Mouse (Mus musculus) heart, embryonic 10.5 days (tissue): Measurements from ENCODE around the gene Acot12. TPM values are rescaled to one million over a fixed set of nuclear protein-coding genes. Genes with fewer than 3 reads are reported as not detected.

Experiments
- DNase-seq: peaks from one replicate; pipeline ENCODE4 v3.0.0-alpha.2; 2017; ENCODE audit warnings: low spot score
- H3K27ac ChIP-seq: fragments of 300-500 bp; sonication (generic); 2 replicates; pipeline ENCODE4 v1.5.1; 2016; ENCODE audit warnings: mild to moderate bottlenecking
- H3K27me3 ChIP-seq: fragments of 300-500 bp; sonication (generic); 2 replicates; pipeline ENCODE4 v1.6.1; 2016; ENCODE audit warnings: mild to moderate bottlenecking; ENCODE audit not compliant: poor library complexity, insufficient read depth, severe bottlenecking
- H3K36me3 ChIP-seq: fragments of 300-500 bp; sonication (generic); 2 replicates; pipeline ENCODE4 v1.6.1; 2016; ENCODE audit warnings: mild to moderate bottlenecking, moderate library complexity
- H3K4me1 ChIP-seq: fragments of 300-500 bp; sonication (generic); 2 replicates; pipeline ENCODE4 v1.6.1; 2016; ENCODE audit warnings: mild to moderate bottlenecking
- H3K4me3 ChIP-seq: fragments of 300-500 bp; sonication (generic); 2 replicates; pipeline ENCODE4 v1.5.1; 2016; ENCODE audit warnings: mild to moderate bottlenecking, moderate library complexity
- H3K9me3 ChIP-seq: fragments of 300-500 bp; sonication (generic); 2 replicates; pipeline ENCODE4 v1.6.1; 2016; ENCODE audit warnings: mild to moderate bottlenecking, moderate library complexity
- WGBS: fragments of 180-500 bp; shearing (Covaris S2); methylation state at CpG from one replicate; pipeline ENCODE4 v1.1.7; 2016; 5-methylcytosine and 5-hydroxymethylcytosine counted together
- polyA plus RNA-seq: library from polyadenylated mRNA; unstranded; fragments of >200 nt; fragmentation: Nextera tagmentation; extraction: Ambion mirVana; gene quantifications from 2 replicates; pipeline ENCODE4 v1.2.1, GENCODE M21; 2016

Acot12 gene
- polyA plus RNA-seq, 1 experiment from 2014 or later, result not detected

DNA sequence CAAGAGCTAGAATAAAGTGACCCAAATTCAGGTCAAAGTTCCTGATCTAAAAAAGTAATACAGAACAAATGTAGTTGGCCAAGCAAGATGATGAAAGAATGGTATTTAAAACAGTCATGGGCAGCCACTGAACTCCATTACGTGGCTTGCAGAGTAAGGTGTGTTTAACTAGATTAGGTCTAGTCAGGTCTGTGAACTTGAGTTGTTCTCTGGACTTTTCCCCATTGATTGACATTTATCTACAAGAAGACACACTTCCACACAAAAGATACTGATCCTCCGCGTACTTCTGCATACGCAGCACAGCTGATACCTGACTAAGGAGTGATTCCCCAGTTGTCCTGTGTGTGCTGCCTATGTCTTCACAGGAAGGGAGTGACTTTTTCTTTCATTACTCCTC is 24.3 kb downstream of the Acot12 start:
- H3K4me3 ChIP-seq, result no peak overlapping the region
- H3K27me3 ChIP-seq, result no peaks in the 10 kb centered on the region
- 84% methylated on average over 4 of the region's 4 CpGs for WGBS
- no peaks in the 10 kb centered on the region for H3K4me1 ChIP-seq
- H3K27ac ChIP-seq, result no peak overlapping the region
- H3K36me3 ChIP-seq, result no peaks in the 10 kb centered on the region
- no peaks in the 10 kb centered on the region for H3K9me3 ChIP-seq
- DNase-seq, result no peak

DNA sequence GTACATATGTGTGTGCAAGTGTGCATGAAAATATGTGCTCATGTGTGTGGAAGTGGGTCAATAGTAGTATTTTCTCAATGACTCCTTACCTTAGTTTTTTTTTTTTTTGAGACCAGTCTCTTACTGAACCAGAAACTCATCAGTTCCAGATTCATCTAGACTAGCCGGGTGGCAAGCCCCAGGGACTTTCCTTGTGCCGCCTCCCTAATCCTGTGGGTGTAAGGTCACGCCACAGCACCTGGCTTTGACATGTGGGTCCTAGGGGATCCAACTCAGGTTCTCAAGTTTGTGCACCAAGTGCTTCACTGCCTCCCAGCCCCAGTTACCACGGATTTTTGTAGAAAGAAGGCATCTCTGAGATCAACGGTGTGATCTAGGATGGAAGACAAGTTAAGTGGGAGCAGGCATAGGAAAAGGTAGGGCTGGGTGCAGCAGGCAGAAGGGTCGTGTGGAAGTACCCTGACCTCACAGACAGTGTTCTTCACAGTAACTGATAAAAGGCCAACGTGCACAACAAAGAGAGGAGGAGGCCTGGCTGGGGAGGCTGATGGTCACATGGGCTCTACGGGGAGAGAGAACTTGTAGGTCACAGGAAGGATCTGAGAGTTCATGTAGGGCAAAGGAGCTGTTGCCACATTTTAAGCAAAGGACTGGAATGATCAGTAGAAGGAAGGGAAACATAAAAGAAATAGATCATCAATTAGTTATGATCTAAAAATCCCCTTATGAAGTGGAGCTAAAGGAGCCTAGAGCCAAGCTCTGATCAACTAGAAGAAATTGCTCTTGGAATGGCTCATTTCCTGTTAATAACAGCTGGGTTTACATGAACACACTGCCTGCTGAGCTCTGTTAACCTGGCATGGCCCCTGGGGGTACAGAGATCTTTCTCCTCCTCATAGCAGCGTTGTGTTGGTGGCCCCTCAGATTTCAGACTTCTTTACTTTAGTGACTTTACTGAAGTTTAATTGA is 27.7 kb downstream of the Acot12 start:
- no peaks in the 10 kb centered on the region for H3K36me3 ChIP-seq
- no peak overlapping the region for H3K27ac ChIP-seq
- H3K9me3 ChIP-seq, result no peaks in the 10 kb centered on the region
- WGBS, result 65% methylated on average over 9 of the region's 9 CpGs
- no peak overlapping the region for H3K4me3 ChIP-seq
- no peak for DNase-seq
- no peaks in the 10 kb centered on the region for H3K4me1 ChIP-seq
- H3K27me3 ChIP-seq, result no peaks in the 10 kb centered on the region

DNA sequence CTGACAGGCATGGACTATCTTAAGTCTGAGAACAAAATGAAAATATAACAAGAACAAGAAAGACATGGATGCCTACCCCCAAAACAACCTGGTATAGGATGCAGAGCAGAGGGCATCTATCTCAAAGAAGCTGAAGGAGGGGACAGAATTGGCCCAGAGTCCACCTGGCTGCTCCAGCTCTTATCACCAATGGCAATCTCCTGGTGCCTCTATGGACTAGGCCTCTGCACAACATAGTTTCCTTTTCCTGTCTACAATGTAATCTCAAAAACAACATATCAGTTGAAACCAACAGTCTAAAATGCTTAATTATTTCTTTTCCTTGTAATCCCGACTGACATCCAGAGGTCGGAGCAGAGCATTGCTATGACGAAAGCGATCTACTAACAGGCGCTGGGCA is 36.8 kb downstream of the Acot12 start:
- Histone ChIP-seq H3K36me3 (no peaks in the 10 kb centered on the region), H3K27me3 (no peaks in the 10 kb centered on the region), H3K4me3 (no peak overlapping the region), H3K27ac (no peak overlapping the region), H3K9me3 (no peaks in the 10 kb centered on the region), H3K4me1 (no peaks in the 10 kb centered on the region)
- WGBS, result 94% methylated on average over 5 of the region's 5 CpGs
- no peak for DNase-seq

GRCm38 (mm10) chr13:91779892-91780291 is 38.6 kb downstream of the Acot12 start:
- Histone ChIP-seq H3K27me3 (no peaks in the 10 kb centered on the region), H3K4me1 (no peaks in the 10 kb centered on the region), H3K9me3 (no peaks in the 10 kb centered on the region), H3K36me3 (no peaks in the 10 kb centered on the region), H3K27ac (no peak overlapping the region), H3K4me3 (no peak overlapping the region)
- DNase-seq, result no peak

GRCm38 (mm10) chr13:91792035-91792434 is 50.7 kb downstream of the Acot12 start:
- no peak overlapping the region for H3K27ac ChIP-seq
- H3K4me1 ChIP-seq, result no peaks in the 10 kb centered on the region
- no peak overlapping the region for H3K4me3 ChIP-seq
- no peak for DNase-seq
- 67% methylated on average over 1 of the region's 1 CpGs for WGBS
- H3K36me3 ChIP-seq, result peaks cover 34% of the 10 kb centered on the region
- H3K9me3 ChIP-seq, result no peaks in the 10 kb centered on the region
- H3K27me3 ChIP-seq, result no peaks in the 10 kb centered on the region

DNA sequence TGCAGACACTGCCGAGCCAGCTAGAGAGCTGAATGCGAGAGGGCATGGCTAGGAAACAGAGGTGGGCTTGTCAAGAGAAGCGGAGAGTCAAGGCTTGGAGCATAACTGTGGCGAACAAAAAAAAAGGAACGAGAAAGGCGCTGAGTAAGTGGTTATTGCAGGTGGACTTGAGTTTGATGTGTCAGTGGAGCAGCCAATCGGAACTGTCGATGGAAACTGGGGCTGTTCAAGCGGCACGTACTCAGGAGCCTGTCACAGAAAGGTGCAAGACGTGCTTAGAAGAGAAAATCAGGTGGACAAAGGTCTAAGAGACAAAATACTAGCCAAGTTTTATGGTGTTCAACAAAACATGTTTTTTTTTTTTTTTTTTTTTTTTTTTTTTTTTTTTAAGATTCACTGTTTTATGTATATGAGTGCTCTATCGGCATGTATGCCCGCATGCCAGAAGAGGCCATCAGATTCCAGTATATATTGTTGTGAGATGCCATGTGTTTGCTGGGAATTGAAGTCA is 53.7 kb downstream of the Acot12 start:
- H3K4me1 ChIP-seq, result no peaks in the 10 kb centered on the region
- H3K27ac ChIP-seq, result no peak overlapping the region
- WGBS, result 94% methylated on average over 13 of the region's 13 CpGs

GRCm38 (mm10) chr13:91795593-91795992 is 54.3 kb downstream of the Acot12 start:
- H3K4me1 ChIP-seq, result no peaks in the 10 kb centered on the region
- H3K4me3 ChIP-seq, result no peak overlapping the region
- H3K27me3 ChIP-seq, result no peaks in the 10 kb centered on the region
- H3K9me3 ChIP-seq, result no peaks in the 10 kb centered on the region
- WGBS, result 91% methylated on average over 10 of the region's 10 CpGs
- H3K36me3 ChIP-seq, result peaks cover 69% of the 10 kb centered on the region
- DNase-seq, result no peak
- H3K27ac ChIP-seq, result no peak overlapping the region

More for the DNA sequence above, 53.7 kb downstream of the Acot12 start:
- no peak for DNase-seq
- no peaks in the 10 kb centered on the region for H3K27me3 ChIP-seq
- no peak overlapping the region for H3K4me3 ChIP-seq
- no peaks in the 10 kb centered on the region for H3K9me3 ChIP-seq
- peaks cover 63% of the 10 kb centered on the region for H3K36me3 ChIP-seq

DNA sequence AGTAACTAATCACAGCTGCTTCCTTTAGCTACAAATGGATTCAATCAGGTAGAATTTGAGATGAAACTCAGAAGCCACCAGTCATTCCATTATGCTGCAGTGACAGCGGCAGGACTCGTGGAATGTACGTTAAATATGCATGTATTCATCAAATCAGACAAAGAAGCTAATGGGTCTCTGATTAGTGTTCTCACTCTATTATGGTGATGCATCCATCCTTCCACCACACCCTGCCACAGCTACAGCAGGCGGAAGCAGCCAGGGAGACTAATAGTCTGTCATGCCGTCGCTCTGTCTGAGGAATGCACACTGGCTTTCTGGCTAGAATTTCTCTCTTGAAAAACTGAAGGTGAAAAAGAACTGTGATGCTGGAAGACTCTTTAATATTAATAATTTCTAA is 54.7 kb downstream of the Acot12 start:
- H3K9me3 ChIP-seq, result no peaks in the 10 kb centered on the region
- H3K27me3 ChIP-seq, result no peaks in the 10 kb centered on the region
- no peak overlapping the region for H3K27ac ChIP-seq
- no peak for DNase-seq
- H3K4me1 ChIP-seq, result no peaks in the 10 kb centered on the region
- no peak overlapping the region for H3K4me3 ChIP-seq
- 90% methylated on average over 6 of the region's 6 CpGs for WGBS
- peaks cover 73% of the 10 kb centered on the region for H3K36me3 ChIP-seq

- Histone ChIP-seq H3K27ac (no peak overlapping the region), H3K27me3 (no peaks in the 10 kb centered on the region), H3K4me3 (no peak overlapping the region), H3K4me1 (no peaks in the 10 kb centered on the region), H3K9me3 (no peaks in the 10 kb centered on the region), H3K36me3 (peaks cover 83% of the 10 kb centered on the region)
- DNase-seq, result no peak
- 90% methylated on average over 6 of the region's 6 CpGs for WGBS
These were observed 55.6 kb downstream of the Acot12 start for GRCm38 (mm10) chr13:91796916-91797315.

GRCm38 (mm10) chr13:91797442-91797841 is 56.1 kb downstream of the Acot12 start:
- DNase-seq, result no peak
- H3K9me3 ChIP-seq, result no peaks in the 10 kb centered on the region
- H3K4me3 ChIP-seq, result no peak overlapping the region
- no peak overlapping the region for H3K27ac ChIP-seq
- no peaks in the 10 kb centered on the region for H3K27me3 ChIP-seq
- WGBS, result 86% methylated on average over 10 of the region's 10 CpGs
- peaks cover 83% of the 10 kb centered on the region for H3K36me3 ChIP-seq
- H3K4me1 ChIP-seq, result no peaks in the 10 kb centered on the region

DNA sequence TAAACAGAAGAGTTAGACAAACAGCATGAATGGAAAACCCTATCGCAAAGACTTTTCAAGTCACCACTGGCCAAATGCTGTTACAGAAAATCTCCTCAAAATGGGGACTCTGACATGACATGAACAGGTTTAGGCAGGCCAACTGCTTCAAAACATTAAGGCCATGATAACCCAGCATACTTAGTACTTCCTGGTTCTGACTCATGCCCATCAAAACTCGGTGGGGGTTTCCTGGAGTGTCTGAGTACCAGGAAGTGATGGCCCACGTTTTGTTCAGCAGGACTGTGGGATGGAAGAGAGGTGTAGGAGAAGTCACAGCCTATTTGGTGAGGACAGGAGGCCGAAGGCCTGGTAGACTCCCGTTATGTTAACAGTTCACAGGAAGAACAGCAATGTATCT is 60.4 kb downstream of the Acot12 start:
- peaks cover 70% of the 10 kb centered on the region for H3K36me3 ChIP-seq
- H3K27ac ChIP-seq, result no peak overlapping the region
- no peaks in the 10 kb centered on the region for H3K9me3 ChIP-seq
- H3K4me1 ChIP-seq, result no peaks in the 10 kb centered on the region
- no peaks in the 10 kb centered on the region for H3K27me3 ChIP-seq
- WGBS, result 79% methylated on average over 5 of the region's 5 CpGs
- DNase-seq, result no peak
- no peak overlapping the region for H3K4me3 ChIP-seq

GRCm38 (mm10) chr13:91807155-91807839 is 66.0 kb downstream of the Acot12 start, which contains the start of gene Zcchc9:
Gene Zcchc9, minus strand, starts transcription at chr13:91807705.
- Histone ChIP-seq H3K36me3 (peaks cover 18% of the 10 kb centered on the region), H3K27ac (peak within 1 kb of the TSS; percentile 98), H3K4me3 (peak within 1 kb of the TSS; percentile 95), H3K9me3 (no peaks in the 10 kb centered on the region), H3K4me1 (peaks cover 5% of the 10 kb centered on the region), H3K27me3 (no peaks in the 10 kb centered on the region)
- WGBS, result under 1% methylated on average over 50 of the region's 50 CpGs
- DNase-seq, result peak; percentile 96
